Mouse (Mus musculus): ENCODE measurements around the gene Bod1. TPM values are rescaled to one million over a fixed set of nuclear protein-coding genes. Genes with fewer than 3 reads are reported as not detected.
A peak's percentile ranks its signal among the peaks of the same experiment; 100 is the strongest.

Gene Bod1
- polyA plus RNA-seq, 1 experiment from 2014 or later: 108 TPM

- H3K4me3 ChIP-seq: no peak overlapping the region
- H3K4me2 ChIP-seq: peak overlapping the region; percentile 21; the same call in 1 of the 2 replicates
- no peaks in the 10 kb centered on the region for H3K36me3 ChIP-seq
- 0 out of 2 replicates have a peak, but pooled peaks have one; percentile 27 for ATAC-seq (ENCODE audit: insufficient number of reproducible peaks, insufficient read depth, low FRiP score, low TSS enrichment, low read depth)
- no peaks in the 10 kb centered on the region for H3K9me3 ChIP-seq
- H3K27me3 ChIP-seq: no peaks in the 10 kb centered on the region
- no peak overlapping the region for H3K27ac ChIP-seq
- no peak overlapping the region for H3K9ac ChIP-seq
- no peaks in the 10 kb centered on the region for H3K4me1 ChIP-seq
- WGBS: 24% methylated on average over 10 of the region's 10 CpGs
These were observed 33.8 kb downstream of the Bod1 start for GRCm38 (mm10) chr11:31637788-31638373.

GRCm38 (mm10) chr11:31628700-31629099, 43.0 kb downstream of the Bod1 start:
- Histone ChIP-seq H3K4me2 (no peak overlapping the region), H3K36me3 (no peaks in the 10 kb centered on the region), H3K9ac (no peak overlapping the region), H3K4me3 (no peak overlapping the region), H3K4me1 (no peaks in the 10 kb centered on the region), H3K9me3 (no peaks in the 10 kb centered on the region), H3K27ac (no peak overlapping the region), H3K27me3 (no peaks in the 10 kb centered on the region)
- no peak for ATAC-seq (ENCODE audit: insufficient number of reproducible peaks, insufficient read depth, low FRiP score, low TSS enrichment, low read depth)
- WGBS: 85% methylated on average over 5 of the region's 5 CpGs

GRCm38 (mm10) chr11:31620796-31621195, 50.9 kb downstream of the Bod1 start:
- H3K27me3 ChIP-seq: no peaks in the 10 kb centered on the region
- no peaks in the 10 kb centered on the region for H3K9me3 ChIP-seq
- WGBS: 43% methylated on average over 2 of the region's 2 CpGs
- H3K36me3 ChIP-seq: no peaks in the 10 kb centered on the region
- no peak overlapping the region for H3K4me2 ChIP-seq
- H3K4me1 ChIP-seq: no peaks in the 10 kb centered on the region
- H3K27ac ChIP-seq: no peak overlapping the region
- ATAC-seq (ENCODE audit: insufficient number of reproducible peaks, insufficient read depth, low FRiP score, low TSS enrichment, low read depth): no peak
- no peak overlapping the region for H3K9ac ChIP-seq
- no peak overlapping the region for H3K4me3 ChIP-seq

- Histone ChIP-seq H3K36me3 (no peaks in the 10 kb centered on the region), H3K9ac (no peak overlapping the region), H3K9me3 (no peaks in the 10 kb centered on the region), H3K27ac (no peak overlapping the region), H3K4me2 (no peak overlapping the region), H3K4me1 (no peaks in the 10 kb centered on the region), H3K27me3 (no peaks in the 10 kb centered on the region), H3K4me3 (no peak overlapping the region)
- ATAC-seq (ENCODE audit: insufficient number of reproducible peaks, insufficient read depth, low FRiP score, low TSS enrichment, low read depth): no peak
- WGBS: 71% methylated on average over 3 of the region's 3 CpGs
These were observed 53.9 kb downstream of the Bod1 start for GRCm38 (mm10) chr11:31617797-31618196.

- Histone ChIP-seq H3K27me3 (no peaks in the 10 kb centered on the region), H3K27ac (no peak overlapping the region), H3K9me3 (no peaks in the 10 kb centered on the region), H3K4me3 (no peak overlapping the region), H3K9ac (no peak overlapping the region), H3K4me2 (no peak overlapping the region), H3K36me3 (no peaks in the 10 kb centered on the region), H3K4me1 (no peaks in the 10 kb centered on the region)
- WGBS: 43% methylated on average over 3 of the region's 3 CpGs
- ATAC-seq (ENCODE audit: insufficient number of reproducible peaks, insufficient read depth, low FRiP score, low TSS enrichment, low read depth): no peak
These were observed 54.4 kb downstream of the Bod1 start for GRCm38 (mm10) chr11:31617236-31617635.

GRCm38 (mm10) chr11:31616722-31617121, 55.0 kb downstream of the Bod1 start:
- Histone ChIP-seq H3K4me3 (no peak overlapping the region), H3K4me1 (no peaks in the 10 kb centered on the region), H3K27me3 (no peaks in the 10 kb centered on the region), H3K9ac (no peak overlapping the region), H3K36me3 (no peaks in the 10 kb centered on the region), H3K4me2 (no peak overlapping the region), H3K9me3 (no peaks in the 10 kb centered on the region), H3K27ac (no peak overlapping the region)
- ATAC-seq (ENCODE audit: insufficient number of reproducible peaks, insufficient read depth, low FRiP score, low TSS enrichment, low read depth): no peak
- WGBS: 70% methylated on average over 4 of the region's 4 CpGs

Other genes starting within 250 kb of the Bod1 start
- gene Cpeb4, start 200.3 kb upstream of the Bod1 start, polyA plus RNA-seq (2015; fragmentation: Nextera tagmentation; extraction: Ambion mirVana): 2.0 and 2.6 TPM in 2 replicates

Measured in embryonic facial prominence, embryonic 13.5 days (tissue).